Mouse (Mus musculus) testis, adult 2 months (tissue): ENCODE measurements at regions not wholly inside any gene's neighbourhood (a gene's known extent, or its start where the extent isn't known, plus 50 kb on each side); places are given as distances from the start of the nearest gene placed in this dataset.

Experiments
- H3K27ac ChIP-seq: fragments of 200-500 bp; 2 replicates; pipeline ENCODE4 v1.5.1; 2012; ENCODE audit warnings: low read depth, low read length; ENCODE audit not compliant: control insufficient read depth, insufficient read depth
- H3K27me3 ChIP-seq: fragments of 200-500 bp; 2 replicates; pipeline ENCODE4 v1.6.1; 2012; ENCODE audit warnings: mild to moderate bottlenecking, low read length, moderate library complexity; ENCODE audit not compliant: control insufficient read depth, insufficient read depth
- H3K36me3 ChIP-seq: fragments of 200-500 bp; 2 replicates; pipeline ENCODE4 v1.6.1; 2012; ENCODE audit warnings: mild to moderate bottlenecking, low read length; ENCODE audit not compliant: control insufficient read depth, insufficient read depth
- H3K4me1 ChIP-seq: fragments of 200-500 bp; 2 replicates; pipeline ENCODE4 v1.6.1; 2012; ENCODE audit warnings: low read length; ENCODE audit not compliant: control insufficient read depth, insufficient read depth
- H3K4me3 ChIP-seq: fragments of 200-500 bp; 2 replicates; pipeline ENCODE4 v1.5.1; 2012; ENCODE audit warnings: low read depth, mild to moderate bottlenecking, low read length, moderate library complexity, mixed read lengths; ENCODE audit not compliant: control insufficient read depth
- CTCF ChIP-seq: fragments of 200-500 bp; IDR thresholded peaks from 2 replicates; pipeline ENCODE4 v1.5.1; 2012; ENCODE audit warnings: low read depth, mild to moderate bottlenecking, inconsistent platforms, low read length, moderate library complexity; ENCODE audit not compliant: control insufficient read depth, insufficient read depth, insufficient replicate concordance
- POLR2A ChIP-seq: fragments of 200-500 bp; IDR thresholded peaks from 2 replicates; pipeline ENCODE4 v1.6.1; 2012; ENCODE audit warnings: low read depth, mild to moderate bottlenecking, inconsistent platforms, low read length, moderate library complexity; ENCODE audit not compliant: control insufficient read depth

GRCm38 (mm10) chr10:21481255-21481654 is 104.2 kb downstream of the Aldh8a1 start:
- no peak for TF ChIP-seq CTCF
- no peak for TF ChIP-seq POLR2A

GRCm38 (mm10) chr10:21482055-21482454 is 105.0 kb downstream of the Aldh8a1 start:
- Histone ChIP-seq H3K36me3 (no peaks in the 10 kb centered on the region), H3K4me1 (no peaks in the 10 kb centered on the region), H3K4me3 (no peak overlapping the region), H3K27me3 (no peaks in the 10 kb centered on the region), H3K27ac (no peak overlapping the region)
- TF ChIP-seq CTCF (no peak), POLR2A (no peak)

More at GRCm38 (mm10) chr10:21481255-21481654, 104.2 kb downstream of the Aldh8a1 start:
- H3K27ac ChIP-seq: no peak overlapping the region
- H3K4me3 ChIP-seq: no peak overlapping the region
- no peaks in the 10 kb centered on the region for H3K27me3 ChIP-seq
- H3K4me1 ChIP-seq: no peaks in the 10 kb centered on the region
- H3K36me3 ChIP-seq: no peaks in the 10 kb centered on the region

- no peaks in the 10 kb centered on the region for H3K4me1 ChIP-seq
- TF ChIP-seq POLR2A (no peak), CTCF (no peak)
- no peaks in the 10 kb centered on the region for H3K27me3 ChIP-seq
- no peak overlapping the region for H3K27ac ChIP-seq
- H3K36me3 ChIP-seq: no peaks in the 10 kb centered on the region
- no peak overlapping the region for H3K4me3 ChIP-seq
These were observed 105.6 kb downstream of the Aldh8a1 start for GRCm38 (mm10) chr10:21482659-21483058.

- Histone ChIP-seq H3K4me3 (no peak overlapping the region), H3K4me1 (no peaks in the 10 kb centered on the region), H3K27ac (no peak overlapping the region), H3K27me3 (no peaks in the 10 kb centered on the region), H3K36me3 (no peaks in the 10 kb centered on the region)
- TF ChIP-seq CTCF (no peak), POLR2A (no peak)
These were observed 106.3 kb downstream of the Aldh8a1 start for GRCm38 (mm10) chr10:21483373-21483772.

- Histone ChIP-seq H3K4me1 (no peaks in the 10 kb centered on the region), H3K27ac (no peak overlapping the region), H3K36me3 (no peaks in the 10 kb centered on the region), H3K4me3 (no peak overlapping the region), H3K27me3 (no peaks in the 10 kb centered on the region)
- TF ChIP-seq POLR2A: no peak
- TF ChIP-seq CTCF: no peak
These were observed 104.5 kb upstream of the 1700020N01Rik start for GRCm38 (mm10) chr10:21488374-21488930.

- TF ChIP-seq POLR2A (no peak), CTCF (no peak)
These were observed 102.0 kb upstream of the 1700020N01Rik start for GRCm38 (mm10) chr10:21490910-21491309.

GRCm38 (mm10) chr10:21492254-21492894 is 100.6 kb upstream of the 1700020N01Rik start:
- Histone ChIP-seq H3K27me3 (no peaks in the 10 kb centered on the region), H3K36me3 (no peaks in the 10 kb centered on the region), H3K4me1 (no peaks in the 10 kb centered on the region), H3K27ac (no peak overlapping the region), H3K4me3 (no peak overlapping the region)
- TF ChIP-seq CTCF: no peak
- no peak for TF ChIP-seq POLR2A

More at GRCm38 (mm10) chr10:21490910-21491309, 102.0 kb upstream of the 1700020N01Rik start:
- Histone ChIP-seq H3K36me3 (no peaks in the 10 kb centered on the region), H3K4me1 (no peaks in the 10 kb centered on the region), H3K27me3 (no peaks in the 10 kb centered on the region), H3K4me3 (no peak overlapping the region), H3K27ac (no peak overlapping the region)
